In genomic region chrX:38165315-38165714, GRCm38 (mm10) we compare ENCODE assay signal across 25 mouse cellular contexts. TPM values are rescaled to one million over a fixed set of nuclear protein-coding genes. Genes with fewer than 3 reads are reported as not detected.
"Had no signal": no experiment of that assay in that cellular context is flagged by ENCODE, and none has a peak within 500 bp of the region (broad histone marks: within the 10 kb centered on the region; RNA-seq: fewer than 3 reads in every experiment).

No protein-coding gene starts in this region.

- H3K9ac ChIP-seq: neural tube, embryonic 13.5 days; neural tube, embryonic 15.5 days; stomach, embryonic 15.5 days had no signal

- H3K36me3 ChIP-seq: neural tube, embryonic 13.5 days; neural tube, embryonic 15.5 days; stomach, embryonic 15.5 days had no signal

- H3K27me3 ChIP-seq: neural tube, embryonic 13.5 days; neural tube, embryonic 15.5 days; stomach, embryonic 15.5 days had no signal

- H3K4me2 ChIP-seq: neural tube, embryonic 13.5 days; neural tube, embryonic 15.5 days; stomach, embryonic 15.5 days had no signal

- H3K4me3 ChIP-seq: neural tube, embryonic 13.5 days; neural tube, embryonic 15.5 days; stomach, embryonic 15.5 days had no signal

- H3K4me1 ChIP-seq: neural tube, embryonic 13.5 days; neural tube, embryonic 15.5 days; stomach, embryonic 15.5 days had no signal

- H3K27ac ChIP-seq: neural tube, embryonic 13.5 days; neural tube, embryonic 15.5 days; stomach, embryonic 15.5 days; stomach, postnatal 0 days had no signal

- DNase-seq: retina, postnatal 1 day; right cerebral cortex, adult 18-20 months; right cerebral cortex, postnatal 14 days; right cerebral cortex, postnatal 25 days; right cerebral cortex, postnatal 4 days; spleen, adult 18-20 months; thymus, adult 18-20 months; thymus, adult 2 months; thymus, postnatal 14 days; thymus, postnatal 25 days; thymus, postnatal 36 days; thymus, postnatal 4 days had no signal

- H3K9me3 ChIP-seq: neural tube, embryonic 13.5 days; neural tube, embryonic 15.5 days; stomach, embryonic 15.5 days had no signal

RNA-seq across cellular contexts. Expression of gene Rhox13, which starts 44.3 kb away (rescaled TPM):
- total RNA-seq: neutrophil, adult 5-6 weeks had no signal
- polyA plus RNA-seq: neural tube, embryonic 13.5 days; neural tube, embryonic 14.5 days; neural tube, embryonic 15.5 days; small intestine, adult 2 months; spleen, adult 2 months; stomach, embryonic 14.5 days; stomach, embryonic 15.5 days; stomach, embryonic 16.5 days; stomach, postnatal 0 days; thymus, adult 2 months; thymus, postnatal 0 days; urinary bladder, adult 2 months had no signal

RNA-seq across cellular contexts. Expression of gene Rhox12, which starts 54.6 kb away (rescaled TPM):
- total RNA-seq: neutrophil, adult 5-6 weeks had no signal
- polyA plus RNA-seq: neural tube, embryonic 13.5 days; neural tube, embryonic 14.5 days; neural tube, embryonic 15.5 days; small intestine, adult 2 months; spleen, adult 2 months; stomach, embryonic 14.5 days; stomach, embryonic 15.5 days; stomach, embryonic 16.5 days; stomach, postnatal 0 days; testis, adult 2 months; thymus, postnatal 0 days; urinary bladder, adult 2 months had no signal
